Mouse (Mus musculus) adrenal gland, postnatal 4 days (tissue): ENCODE data around the gene Gli1. TPM values are rescaled to one million over a fixed set of nuclear protein-coding genes. Genes with fewer than 3 reads are reported as not detected.

Experiments
- DNase-seq, 2 experiments: peaks; one replicate each; pipeline ENCODE4 v3.0.0; 2021 to 2022; ENCODE audit warnings: low spot score in 2 of 2, mixed read lengths in 2 of 2
- total RNA-seq, 2 experiments: library from RNA; stranded (reverse); gene quantifications; 2 replicates each; pipeline ENCODE4 v1.2.3; 2021

Gene Gli1
- total RNA-seq, 2 experiments from 2014 or later: 16.4 to 17.2 TPM

GRCm38 (mm10) chr10:127349810-127350209 lies 8.0 kb upstream of the Gli1 start:
- no peak for DNase-seq

DNA sequence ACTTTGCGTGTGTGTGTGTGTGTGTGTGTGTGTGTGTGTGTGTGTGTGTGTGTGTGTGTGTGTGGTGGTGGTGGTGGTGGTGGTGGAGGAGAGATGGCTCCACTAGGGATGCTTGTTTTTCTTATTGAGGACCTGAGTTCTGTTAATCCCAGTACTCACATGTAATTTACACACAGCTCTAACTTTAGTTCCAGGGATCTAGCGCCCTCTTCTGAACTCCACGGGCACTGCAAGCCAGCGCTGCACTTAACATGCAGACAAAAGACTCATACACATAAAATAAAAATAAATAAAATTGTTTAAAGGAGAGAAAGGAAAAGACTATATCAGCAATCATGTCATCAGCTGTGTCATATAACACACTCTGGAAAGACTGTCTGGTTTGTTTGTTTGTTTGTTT lies 7.2 kb upstream of the Gli1 start:
- DNase-seq: no peak

GRCm38 (mm10) chr10:127346173-127346572 lies 4.4 kb upstream of the Gli1 start:
- no peak for DNase-seq

DNA sequence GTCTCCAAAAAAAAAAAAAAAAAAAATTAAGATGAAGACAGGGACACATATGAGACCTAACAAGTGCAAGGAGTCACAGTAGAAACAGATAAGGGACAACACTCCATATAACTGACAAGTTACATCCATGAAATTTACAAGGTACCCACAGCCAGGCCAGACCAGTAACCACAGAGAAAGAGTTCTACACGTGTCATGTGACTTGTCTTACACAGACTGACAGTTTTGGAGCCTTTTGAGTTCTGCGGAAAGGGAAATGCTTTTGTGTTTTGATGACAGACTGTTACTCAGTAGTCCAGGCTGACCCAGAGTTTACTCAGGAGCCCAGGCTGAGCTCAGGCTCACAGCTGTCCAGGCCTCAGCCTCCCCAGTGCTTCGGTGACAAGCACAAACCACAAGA lies 1.3 kb upstream of the Gli1 start:
- DNase-seq: no peak

DNA sequence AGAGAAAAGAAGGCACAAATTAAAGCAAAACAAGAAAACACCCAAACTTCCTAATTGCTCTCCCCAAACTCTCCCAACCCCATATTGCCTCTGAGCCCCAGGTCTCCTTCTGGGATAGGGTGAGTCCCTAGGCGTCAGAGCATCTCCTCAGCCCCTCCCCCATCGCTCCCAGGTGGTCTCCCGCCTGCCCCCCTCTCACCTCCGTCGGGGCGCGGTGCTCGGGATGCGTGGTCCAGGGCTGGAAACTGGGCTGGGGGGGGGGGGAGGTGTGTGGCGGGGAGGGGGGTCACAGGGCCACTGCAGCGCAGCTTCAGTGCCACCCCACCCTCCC lies 449 bp downstream of the Gli1 start:
- no peak for DNase-seq

DNA sequence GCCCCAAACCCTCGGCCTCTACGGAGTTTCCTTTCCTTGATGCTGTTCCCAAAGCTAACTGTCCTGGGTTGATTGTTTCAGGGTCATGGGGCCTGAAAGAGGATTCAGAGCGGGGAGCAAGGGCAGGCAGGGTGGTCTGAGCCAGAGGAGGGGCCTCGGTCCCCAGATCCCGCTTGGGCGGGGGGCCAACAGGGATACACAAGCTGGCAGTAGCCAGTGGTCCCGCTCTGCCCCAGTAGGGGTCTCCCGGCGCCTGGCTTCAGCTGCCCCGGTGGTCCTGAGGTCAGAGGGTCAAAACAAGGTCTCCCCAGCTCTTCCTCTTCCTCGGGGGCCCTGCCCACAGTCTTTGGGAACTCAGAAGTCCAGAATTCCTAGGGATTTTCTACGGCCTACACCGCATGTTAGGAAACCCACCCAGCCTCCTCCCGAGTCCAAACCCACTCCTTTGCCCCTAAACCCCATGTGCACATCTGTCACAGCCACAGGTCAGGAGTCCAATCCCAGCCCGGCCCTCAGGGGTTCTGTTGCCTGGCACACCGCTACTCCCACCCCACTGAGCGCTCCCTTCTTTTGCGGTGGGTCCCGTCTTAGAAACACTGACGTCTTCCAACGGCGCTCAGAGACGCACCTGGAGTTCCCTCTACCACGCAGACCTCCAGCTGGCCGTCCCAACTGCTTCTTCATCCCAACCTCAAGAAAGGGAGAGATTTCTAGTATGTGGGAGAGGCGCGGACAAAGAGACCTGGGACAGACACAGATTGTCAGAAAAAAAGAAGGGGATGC lies 1.0 kb downstream of the Gli1 start:
- no peak for DNase-seq

- DNase-seq: no peak
These were observed 1.8 kb downstream of the Gli1 start for GRCm38 (mm10) chr10:127339683-127340576.

- peak; percentile 49 to 76 for DNase-seq
These were observed 2.7 kb downstream of the Gli1 start for GRCm38 (mm10) chr10:127338930-127339682.

- no peak for DNase-seq
These were observed 4.2 kb downstream of the Gli1 start for GRCm38 (mm10) chr10:127337536-127338099.

GRCm38 (mm10) chr10:127336952-127337351 lies 4.8 kb downstream of the Gli1 start:
- no peak for DNase-seq

GRCm38 (mm10) chr10:127335271-127335670 lies 6.5 kb downstream of the Gli1 start:
- no peak for DNase-seq

DNA sequence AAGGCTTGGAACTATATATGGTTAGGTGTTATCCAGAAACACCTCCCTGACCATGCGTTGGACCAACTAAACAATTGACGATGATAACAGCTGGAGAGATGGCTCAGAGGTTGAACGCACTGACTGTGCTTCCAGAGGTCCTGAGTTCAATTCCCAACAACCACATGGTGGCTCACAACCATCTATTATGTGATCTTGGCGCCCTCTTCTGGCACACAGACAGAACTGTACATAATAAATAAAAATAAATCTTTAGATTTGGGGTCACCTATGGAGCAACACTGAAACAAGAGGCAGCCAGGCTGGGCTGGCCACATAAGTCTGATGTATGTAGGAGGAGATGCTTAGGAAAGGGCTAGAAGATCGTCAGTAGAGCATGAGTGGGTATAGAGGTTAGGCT lies 8.6 kb downstream of the Gli1 start:
- no peak for DNase-seq

- DNase-seq: no peak
These were observed 9.4 kb downstream of the Gli1 start for GRCm38 (mm10) chr10:127332211-127332874.

DNA sequence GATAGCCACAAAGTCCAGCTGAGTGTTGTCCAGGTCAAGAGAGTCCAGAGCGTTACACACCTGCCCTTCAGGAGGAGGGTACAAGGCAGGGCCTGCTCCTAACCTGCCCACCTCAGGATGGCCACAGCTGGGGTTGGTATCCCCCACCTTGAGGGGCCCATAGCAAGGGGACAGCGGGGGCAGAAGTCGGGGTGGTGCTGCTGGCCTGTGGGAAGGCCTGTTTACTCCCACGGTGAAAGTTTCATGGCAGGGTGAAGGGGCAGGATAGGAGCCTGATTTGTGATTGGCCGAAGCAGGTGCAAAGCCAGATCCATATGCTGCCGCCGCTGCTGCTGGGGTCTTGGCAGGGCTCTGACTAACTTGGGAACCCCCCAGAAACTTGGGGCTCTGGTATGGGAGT lies 11.6 kb downstream of the Gli1 start:
- DNase-seq: no peak

- DNase-seq: no peak
These were observed 14.2 kb downstream of the Gli1 start for GRCm38 (mm10) chr10:127327461-127328145.

DNA sequence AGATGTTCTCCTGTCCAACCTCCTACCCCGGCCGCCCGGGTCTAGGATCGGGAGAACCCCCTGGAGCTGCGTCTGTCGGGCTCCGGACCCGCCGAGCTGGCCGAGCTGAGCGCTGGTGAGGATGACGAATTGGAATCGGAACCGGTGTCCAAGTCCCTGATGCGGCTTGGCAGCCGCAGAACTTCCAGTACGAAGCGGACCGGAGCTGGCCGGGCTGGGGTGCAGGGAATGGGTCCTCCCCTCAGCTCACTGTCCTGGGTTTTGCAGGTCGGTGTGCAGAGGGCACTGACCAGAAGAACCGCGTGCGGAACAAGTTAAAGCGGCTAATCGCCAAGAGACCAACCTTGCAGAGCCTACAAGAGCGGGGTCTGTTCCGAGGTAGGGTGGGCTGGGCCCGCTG lies 14.9 kb downstream of the Gli1 start:
- DNase-seq: no peak

GRCm38 (mm10) chr10:127326017-127326801 lies 15.6 kb downstream of the Gli1 start:
- DNase-seq: no peak

DNA sequence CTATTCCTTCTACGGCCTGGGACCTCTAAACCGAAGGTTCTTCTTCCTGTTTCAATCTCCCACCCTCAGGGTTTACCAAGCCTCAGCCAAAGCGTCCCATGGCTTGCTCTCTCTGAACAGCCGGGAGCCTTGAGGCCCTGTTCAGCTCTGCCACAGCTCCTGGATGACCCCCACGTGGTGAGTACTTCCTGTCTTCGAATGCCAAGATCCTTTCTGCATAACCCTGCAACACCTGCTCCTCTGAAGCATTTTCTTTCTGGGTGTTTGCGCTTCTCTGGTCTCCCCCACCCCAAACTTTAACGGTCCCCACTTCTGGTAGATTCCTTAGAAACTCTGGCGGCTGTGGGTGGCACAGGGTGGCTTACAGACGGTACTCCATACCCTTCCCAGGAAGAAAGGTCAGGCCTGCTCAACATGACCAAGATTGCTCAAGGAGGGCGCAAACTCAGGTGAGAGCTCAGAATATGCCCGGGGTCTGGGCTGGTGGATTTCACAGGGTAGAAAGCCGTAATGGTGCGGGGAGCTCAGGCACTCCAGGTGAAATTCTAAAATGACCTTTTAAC lies 16.2 kb downstream of the Gli1 start:
- DNase-seq: no peak

DNA sequence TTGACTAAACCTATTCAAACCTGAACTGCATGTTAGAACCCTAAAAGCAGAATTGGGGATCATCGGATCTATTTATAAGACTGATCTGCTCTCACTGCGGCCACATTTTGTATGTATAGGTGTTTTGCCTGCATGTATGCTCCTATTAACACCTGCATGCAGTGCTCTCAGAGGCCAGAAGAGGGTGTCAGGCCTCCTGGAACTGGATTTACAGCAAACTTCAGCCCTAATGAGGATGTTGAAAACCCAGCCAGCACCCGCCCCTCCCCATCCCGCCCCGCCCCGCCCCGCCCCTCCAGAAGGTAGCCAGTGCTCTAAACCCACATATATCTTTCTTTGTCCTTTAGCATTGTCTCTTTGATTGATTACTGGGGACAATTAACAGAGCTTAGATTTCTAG lies 17.3 kb downstream of the Gli1 start:
- DNase-seq: no peak
